Mouse (Mus musculus): Measurements from ENCODE around the gene Ptgr2. TPM values are rescaled to one million over a fixed set of nuclear protein-coding genes. Genes with fewer than 3 reads are reported as not detected.

The Ptgr2 gene
- polyA plus RNA-seq, 1 experiment: 25.3 TPM

DNA sequence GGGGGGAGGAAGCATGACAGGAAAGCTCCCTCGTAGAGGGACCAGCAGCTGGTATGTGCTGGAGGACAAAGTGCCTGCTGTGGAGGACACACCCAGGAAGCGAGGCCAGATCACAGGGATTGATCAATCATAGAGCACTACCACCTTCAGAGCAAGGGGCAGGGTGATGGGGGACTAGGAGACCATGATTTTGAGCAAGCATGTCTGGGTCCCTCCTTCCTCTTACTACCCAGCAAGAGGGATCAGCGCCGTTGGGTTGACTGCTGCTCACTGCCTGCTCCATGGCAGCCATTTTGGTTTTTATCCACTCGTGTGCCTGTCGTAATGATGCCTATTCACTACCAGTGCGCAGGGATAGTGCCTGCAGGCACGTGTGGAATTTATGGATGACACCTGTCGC is 79.3 kb downstream of the Ptgr2 start:
- Histone ChIP-seq H3K4me1 (ENCODE audit: control insufficient read depth, insufficient read depth, low read length) (no peaks in the 10 kb centered on the region; the same call in 1 of the 2 replicates), H3K27ac (ENCODE audit: control insufficient read depth, insufficient read depth, low read depth, low read length, poor library complexity) (no peak overlapping the region), H3K4me3 (replicated peaks; ENCODE audit: control insufficient read depth, low read depth, low read length) (no peak overlapping the region)
- 81% methylated on average over 9 of the region's 9 CpGs for WGBS
- TF ChIP-seq CTCF (IDR thresholded peaks at IDR 0.05; ENCODE audit: control insufficient read depth, insufficient read depth, low read length) (no peak), POLR2A (IDR thresholded peaks at IDR 0.05; ENCODE audit: borderline replicate concordance, control insufficient read depth, low read depth, low read length) (no peak)

DNA sequence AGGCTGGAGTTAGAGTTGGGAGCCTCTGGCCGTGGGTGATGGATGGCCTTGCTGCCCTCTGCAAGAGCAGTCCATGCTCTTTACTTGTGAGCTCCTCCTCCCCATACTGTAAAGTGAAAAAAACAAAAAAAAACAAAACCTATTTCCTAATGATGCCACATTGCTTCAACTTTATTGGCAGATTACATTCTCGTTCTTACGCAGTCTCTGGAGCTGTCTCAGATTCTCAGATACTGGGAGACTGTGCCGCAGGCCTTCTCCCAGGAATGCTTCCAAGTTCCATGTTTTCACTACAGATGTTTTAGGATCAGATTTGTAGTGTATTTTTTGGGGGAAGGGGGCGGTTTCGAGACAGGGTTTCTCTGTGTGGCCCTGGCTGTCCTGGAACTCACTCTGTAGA is 80.1 kb downstream of the Ptgr2 start:
- Histone ChIP-seq H3K27ac (ENCODE audit: control insufficient read depth, insufficient read depth, low read depth, low read length, poor library complexity) (no peak overlapping the region), H3K4me1 (ENCODE audit: control insufficient read depth, insufficient read depth, low read length) (no peaks in the 10 kb centered on the region; the same call in 1 of the 2 replicates), H3K4me3 (replicated peaks; ENCODE audit: control insufficient read depth, low read depth, low read length) (no peak overlapping the region)
- TF ChIP-seq CTCF (IDR thresholded peaks at IDR 0.05; ENCODE audit: control insufficient read depth, insufficient read depth, low read length) (no peak), POLR2A (IDR thresholded peaks at IDR 0.05; ENCODE audit: borderline replicate concordance, control insufficient read depth, low read depth, low read length) (no peak)
- 90% methylated on average over 6 of the region's 6 CpGs for WGBS

Other genes with a start within 250 kb of the Ptgr2 start
- gene Acot4, start 246.9 kb upstream of the Ptgr2 start, polyA plus RNA-seq (2011; ENCODE audit: insufficient read depth, insufficient read length, low replicate concordance, missing spikeins): 0.32 and 2.4 TPM in 2 replicates
- not detected in 2 replicates for gene Gm49366, start 246.3 kb upstream of the Ptgr2 start, polyA plus RNA-seq (2011; ENCODE audit: insufficient read depth, insufficient read length, low replicate concordance, missing spikeins)
- gene Acot3, start 233.1 kb upstream of the Ptgr2 start, polyA plus RNA-seq (2011; ENCODE audit: insufficient read depth, insufficient read length, low replicate concordance, missing spikeins): not detected in 2 replicates
- not detected in 2 replicates for gene Acot5, start 215.9 kb upstream of the Ptgr2 start, polyA plus RNA-seq (2011; ENCODE audit: insufficient read depth, insufficient read length, low replicate concordance, missing spikeins)
- 0.62 and 0.75 TPM in 2 replicates for gene Acot6, start 184.6 kb upstream of the Ptgr2 start, polyA plus RNA-seq (2011; ENCODE audit: insufficient read depth, insufficient read length, low replicate concordance, missing spikeins)
- 0.60 and 1.7 TPM in 2 replicates for gene Dnal1, start 170.9 kb upstream of the Ptgr2 start, polyA plus RNA-seq (2011; ENCODE audit: insufficient read depth, insufficient read length, low replicate concordance, missing spikeins)
- 1.8 and 2.8 TPM in 2 replicates for gene Pnma1, start 136.7 kb upstream of the Ptgr2 start, polyA plus RNA-seq (2011; ENCODE audit: insufficient read depth, insufficient read length, low replicate concordance, missing spikeins)
- 12.5 and 20.0 TPM in 2 replicates for gene Elmsan1, start 66.4 kb upstream of the Ptgr2 start, polyA plus RNA-seq (2011; ENCODE audit: insufficient read depth, insufficient read length, low replicate concordance, missing spikeins)
- 29.1 and 31.8 TPM in 2 replicates for gene Zfp410, start 31.6 kb downstream of the Ptgr2 start, polyA plus RNA-seq (2011; ENCODE audit: insufficient read depth, insufficient read length, low replicate concordance, missing spikeins)
- 9.8 and 26.6 TPM in 2 replicates for gene Coq6, start 76.4 kb downstream of the Ptgr2 start, polyA plus RNA-seq (2011; ENCODE audit: insufficient read depth, insufficient read length, low replicate concordance, missing spikeins)
- gene Fam161b, start 76.6 kb downstream of the Ptgr2 start, polyA plus RNA-seq (2011; ENCODE audit: insufficient read depth, insufficient read length, low replicate concordance, missing spikeins): 1.5 and 2.0 TPM in 2 replicates
- 13.8 and 25.0 TPM in 2 replicates for gene Entpd5, start 123.8 kb downstream of the Ptgr2 start, polyA plus RNA-seq (2011; ENCODE audit: insufficient read depth, insufficient read length, low replicate concordance, missing spikeins)
- gene Bbof1, start 123.8 kb downstream of the Ptgr2 start, polyA plus RNA-seq (2011; ENCODE audit: insufficient read depth, insufficient read length, low replicate concordance, missing spikeins): 2.8 and 3.0 TPM in 2 replicates
- 9.5 and 10.6 TPM in 2 replicates for gene Rnf113a2, start 132.0 kb downstream of the Ptgr2 start, polyA plus RNA-seq (2011; ENCODE audit: insufficient read depth, insufficient read length, low replicate concordance, missing spikeins)
- gene Aldh6a1, start 165.8 kb downstream of the Ptgr2 start, polyA plus RNA-seq (2011; ENCODE audit: insufficient read depth, insufficient read length, low replicate concordance, missing spikeins): 2.5 and 3.0 TPM in 2 replicates
- 12.5 and 13.0 TPM in 2 replicates for gene Lin52, start 166.2 kb downstream of the Ptgr2 start, polyA plus RNA-seq (2011; ENCODE audit: insufficient read depth, insufficient read length, low replicate concordance, missing spikeins)